Mouse (Mus musculus) adrenal gland, adult 8-10 months (tissue): ENCODE results near the gene Tmem156. TPM values are rescaled to one million over a fixed set of nuclear protein-coding genes. Genes with fewer than 3 reads are reported as not detected.
A peak's percentile ranks its signal among the peaks of the same experiment; 100 is the strongest.
"Not testable (repeated sequence)": the region's sequence is repeated elsewhere in the genome, so short reads cannot be mapped to it uniquely, and the experiment has no call there.

Experiments used
- DNase-seq: peaks from one replicate; pipeline ENCODE4 v3.0.0; 2022
- total RNA-seq, 4 experiments: library from RNA; stranded (reverse); gene quantifications; 2 replicates each; pipeline ENCODE4 v1.2.4; 2022

The Tmem156 gene
- total RNA-seq, result under 1 TPM; 0.42 to 0.89 (median 0.73) TPM

DNA sequence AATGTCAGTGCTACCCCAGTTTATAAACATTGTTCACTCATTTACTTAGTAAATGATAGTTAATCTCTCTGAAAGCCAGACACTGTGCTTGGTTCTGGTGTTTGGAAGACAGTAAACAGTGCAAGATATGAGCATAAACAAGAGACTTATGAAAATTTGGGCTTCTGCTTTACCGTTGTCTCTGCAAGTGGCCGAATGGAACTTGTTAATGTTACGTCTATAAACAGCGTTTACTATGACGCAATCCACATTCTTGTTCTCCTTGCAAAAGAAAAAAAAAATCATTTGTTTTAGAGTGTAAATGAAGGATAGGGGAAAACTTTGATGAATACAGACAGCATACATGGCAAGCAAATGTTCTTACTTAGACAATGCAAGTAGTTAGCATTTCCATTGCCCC lies at the start of gene Tmem156:
TSS of gene Tmem156 (minus strand) at position 212 of the 400 bp plus-strand sequence.
- DNase-seq, result no peak

DNA sequence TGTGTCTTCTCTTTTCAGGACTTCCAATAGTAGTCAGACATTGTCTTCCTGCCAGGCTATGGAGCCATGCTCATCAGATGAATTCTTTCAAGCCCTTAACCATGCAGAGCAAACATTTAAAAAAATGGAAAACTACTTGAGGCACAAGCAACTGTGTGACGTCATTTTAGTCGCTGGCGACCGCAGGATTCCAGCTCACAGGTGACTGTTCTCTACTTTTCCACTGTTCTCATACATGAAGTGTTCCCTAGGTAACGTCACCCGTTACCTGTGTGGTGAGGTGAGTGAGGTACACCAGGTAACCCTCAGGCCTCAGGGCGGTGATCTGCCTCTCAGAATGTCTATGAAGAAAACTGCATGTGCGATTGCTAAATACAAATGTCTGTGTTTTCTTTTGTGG lies 49.3 kb upstream of the Tmem156 start:
- DNase-seq, result no peak

GRCm38 (mm10) chr5:65137073-65137472 lies 45.1 kb upstream of the Tmem156 start:
- DNase-seq, result no peak

GRCm38 (mm10) chr5:65136159-65136558 lies 44.2 kb upstream of the Tmem156 start:
- no peak for DNase-seq

DNA sequence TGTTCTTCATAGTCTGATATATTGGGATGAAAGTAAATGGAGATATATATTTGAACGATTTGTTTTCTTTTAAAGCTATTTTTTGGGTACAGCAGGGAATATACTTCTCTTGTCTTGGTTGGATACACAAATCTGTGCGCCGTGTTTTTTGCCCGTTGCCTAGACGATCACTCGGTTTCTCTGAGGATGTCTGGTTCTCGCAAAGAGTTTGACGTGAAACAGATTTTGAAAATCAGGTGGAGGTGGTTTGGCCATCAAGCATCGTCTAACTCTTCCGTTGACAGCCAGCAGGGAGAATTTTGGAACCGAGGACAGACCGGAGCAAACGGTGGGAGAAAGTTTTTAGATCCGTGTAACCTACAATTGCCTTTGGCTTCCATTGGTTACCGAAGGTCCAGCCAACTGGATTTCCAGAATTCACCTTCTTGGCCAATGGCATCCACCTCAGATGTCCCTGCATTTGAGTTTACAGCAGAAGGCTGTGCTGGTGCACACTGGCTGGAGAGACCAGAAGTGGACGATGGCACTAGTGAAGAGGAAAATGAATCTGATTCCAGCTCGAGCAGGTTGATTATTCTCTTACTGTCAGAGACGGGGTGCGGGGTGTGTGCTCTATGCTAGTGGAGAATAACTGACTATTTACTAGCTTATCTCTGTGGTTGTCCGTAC lies 39.4 kb upstream of the Tmem156 start:
- no peak for DNase-seq

- DNase-seq, result no peak
Measured at GRCm38 (mm10) chr5:65130528-65131210, 38.7 kb upstream of the Tmem156 start.

DNA sequence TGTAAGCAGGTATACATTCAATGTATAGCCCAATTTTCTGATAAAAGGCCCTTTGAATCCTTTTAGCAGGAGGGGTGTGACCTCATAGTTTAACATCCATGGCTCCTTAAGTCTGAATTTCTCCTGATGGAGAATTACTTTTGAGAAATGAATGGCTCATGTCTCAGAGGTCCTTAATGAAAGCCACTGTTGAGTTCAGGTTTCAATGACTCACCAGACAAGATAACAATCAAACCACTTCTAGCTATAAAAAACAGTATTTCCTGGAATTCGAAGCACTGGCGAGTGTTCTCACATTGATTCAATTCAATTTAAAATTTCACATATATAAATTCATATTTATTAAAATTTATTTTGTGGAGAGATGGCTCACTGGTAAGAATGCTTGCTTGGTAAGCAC lies 36.5 kb upstream of the Tmem156 start:
- no peak for DNase-seq

DNA sequence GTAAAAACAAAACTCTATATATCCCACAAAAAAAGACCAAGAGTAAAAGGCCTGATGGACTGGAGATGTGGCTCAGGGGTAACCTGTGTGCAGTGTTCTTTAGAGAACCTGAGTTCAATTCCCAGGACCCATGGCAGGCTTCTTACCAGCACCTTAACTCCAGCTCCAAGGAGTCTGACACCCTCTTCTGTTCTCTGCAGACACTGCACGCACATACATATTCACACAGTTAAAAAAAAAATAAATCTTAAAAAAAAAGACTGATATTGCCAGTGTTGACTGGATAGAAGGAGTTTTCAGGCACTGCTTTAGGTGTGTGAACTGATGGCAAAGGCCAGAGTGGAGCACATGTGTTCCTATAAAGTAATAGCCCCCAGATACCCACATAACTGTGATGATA lies 34.2 kb upstream of the Tmem156 start:
- DNase-seq, result no peak

DNA sequence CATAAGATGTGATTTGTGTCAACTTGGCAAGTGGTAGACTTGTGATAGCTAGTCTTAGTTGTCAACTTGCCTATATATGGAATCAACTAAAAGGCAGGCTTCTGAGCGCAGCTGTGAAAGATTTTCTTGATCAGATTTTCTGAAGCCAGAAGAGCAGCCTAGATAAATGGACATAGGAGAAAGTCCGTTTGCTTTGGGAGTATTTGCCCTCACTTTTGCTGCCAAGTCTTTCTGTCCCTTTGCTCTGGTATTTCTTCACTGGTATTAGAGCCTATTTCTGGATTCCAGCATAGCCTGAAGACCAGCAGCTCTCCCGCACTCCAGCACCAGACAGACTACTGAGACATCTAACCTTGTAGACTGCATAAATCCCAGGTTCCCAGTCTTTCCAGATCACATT lies 30.7 kb upstream of the Tmem156 start:
- no peak for DNase-seq

GRCm38 (mm10) chr5:65119918-65120317 lies 28.0 kb upstream of the Tmem156 start:
- DNase-seq, result no peak

DNA sequence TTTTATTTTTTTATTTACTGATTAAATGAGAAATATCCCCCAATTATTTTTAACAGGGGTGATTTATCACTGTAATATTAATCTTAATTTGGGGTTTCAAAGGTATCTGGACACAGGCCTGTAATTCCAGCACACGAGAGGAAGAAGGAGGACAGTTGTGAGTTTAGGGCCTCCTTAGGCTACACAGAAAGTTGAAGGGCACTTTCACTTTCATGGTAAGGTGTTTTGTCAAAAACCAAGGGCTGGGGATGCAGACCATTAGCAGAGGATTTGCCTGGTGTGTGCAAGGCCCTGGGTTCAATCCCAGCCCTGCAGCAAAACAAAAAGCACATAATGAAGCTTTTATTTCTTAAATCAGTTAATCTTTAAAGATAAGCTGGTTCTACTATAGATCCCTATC lies 27.6 kb upstream of the Tmem156 start:
- DNase-seq, result no peak

DNA sequence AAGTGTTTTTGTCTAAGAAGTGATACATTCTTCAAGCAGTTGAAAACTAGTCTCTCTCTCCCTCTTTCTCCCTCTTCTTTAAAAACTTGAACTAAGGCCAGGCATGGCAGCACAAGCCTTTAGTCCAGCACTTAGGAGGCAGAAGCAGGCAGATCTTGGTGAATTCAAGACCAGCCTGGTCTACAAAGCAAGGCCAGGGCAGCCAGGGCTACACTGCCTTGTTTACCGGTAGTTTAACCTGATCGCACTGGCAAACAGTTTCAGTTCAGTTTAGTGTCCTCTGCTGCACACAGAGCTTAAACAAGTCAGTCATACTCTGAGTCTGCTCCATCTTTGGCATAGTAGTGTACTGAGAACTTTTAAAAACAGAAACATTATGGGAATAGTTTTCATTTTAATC lies 24.9 kb upstream of the Tmem156 start:
- no peak for DNase-seq

DNA sequence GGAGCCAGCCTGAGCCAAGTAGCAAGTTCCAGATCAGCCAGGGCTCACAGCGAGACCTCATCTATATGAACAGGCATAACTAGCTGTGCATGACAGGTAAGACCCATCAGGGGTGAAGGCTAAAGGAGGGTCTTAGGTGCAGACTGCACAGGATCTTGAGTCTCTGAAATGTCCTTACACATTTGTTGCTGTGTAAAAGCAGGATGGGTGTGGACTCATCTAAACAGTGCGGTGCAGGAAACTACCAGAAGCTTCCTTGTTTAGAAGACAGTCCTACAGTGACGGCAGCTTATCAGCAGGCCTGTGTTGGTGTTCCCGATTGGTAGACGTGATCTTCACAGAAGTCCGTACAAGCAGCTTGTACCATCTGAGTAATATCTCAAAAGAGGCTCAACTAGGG lies 21.4 kb upstream of the Tmem156 start:
- DNase-seq, result no peak

DNA sequence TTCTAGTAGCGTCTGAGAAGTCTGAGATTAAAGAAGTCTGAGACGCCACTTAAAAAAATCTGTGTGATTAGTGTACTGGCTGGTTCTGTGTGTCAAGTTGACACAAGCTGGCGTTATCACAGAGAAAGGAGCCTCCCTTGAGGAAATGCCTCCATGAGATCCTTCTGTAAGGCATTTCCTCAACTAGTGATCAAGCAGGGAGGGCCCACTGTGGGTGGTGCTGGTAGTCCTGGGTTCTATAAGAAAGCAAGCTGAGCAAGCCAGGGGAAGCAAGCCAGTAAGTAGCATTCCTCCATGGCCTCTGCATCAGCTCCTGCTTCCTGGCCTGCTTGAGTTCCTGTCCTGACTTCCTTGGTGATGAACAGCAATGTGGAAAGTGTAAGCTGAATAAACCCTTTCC lies 20.3 kb upstream of the Tmem156 start:
- DNase-seq, result not testable (repeated sequence)

DNA sequence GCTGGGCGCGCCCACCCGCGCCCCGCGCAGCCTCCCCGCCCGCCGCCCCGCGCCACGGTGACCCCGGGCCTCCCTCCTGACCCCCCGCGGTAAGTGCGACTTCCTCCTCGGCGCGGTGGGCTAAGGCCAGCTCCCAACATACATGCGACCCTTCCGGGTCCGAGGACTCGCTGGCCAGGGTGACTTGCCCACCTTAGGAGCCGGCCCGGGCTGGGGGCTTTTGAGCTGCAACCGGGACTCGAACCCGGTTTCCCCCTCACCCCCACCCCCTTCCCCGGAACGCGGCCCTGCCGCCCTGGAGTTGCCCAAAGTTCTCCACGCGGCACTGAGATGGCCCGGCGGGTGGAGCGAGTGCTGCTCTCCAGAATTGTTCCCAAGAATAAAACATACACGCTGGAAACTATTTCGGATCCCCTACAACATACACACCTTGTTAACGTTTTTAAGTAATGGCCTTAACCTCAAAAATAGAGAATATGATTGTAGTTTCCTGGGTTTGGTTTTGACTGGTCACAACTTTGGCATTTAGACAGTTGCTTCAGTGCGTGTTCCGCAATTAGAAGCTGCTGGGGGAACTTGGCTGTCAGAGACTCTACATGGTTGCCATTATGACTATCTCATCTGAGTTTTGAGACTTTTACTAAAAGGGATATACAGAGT lies 16.0 kb upstream of the Tmem156 start:
- DNase-seq, result peak; percentile 21

GRCm38 (mm10) chr5:65106876-65107772 lies 15.2 kb upstream of the Tmem156 start, which contains the start of gene Klhl5:
Klhl5 (plus strand) TSS chr5:65107539.
- DNase-seq, result peak; percentile 86

DNA sequence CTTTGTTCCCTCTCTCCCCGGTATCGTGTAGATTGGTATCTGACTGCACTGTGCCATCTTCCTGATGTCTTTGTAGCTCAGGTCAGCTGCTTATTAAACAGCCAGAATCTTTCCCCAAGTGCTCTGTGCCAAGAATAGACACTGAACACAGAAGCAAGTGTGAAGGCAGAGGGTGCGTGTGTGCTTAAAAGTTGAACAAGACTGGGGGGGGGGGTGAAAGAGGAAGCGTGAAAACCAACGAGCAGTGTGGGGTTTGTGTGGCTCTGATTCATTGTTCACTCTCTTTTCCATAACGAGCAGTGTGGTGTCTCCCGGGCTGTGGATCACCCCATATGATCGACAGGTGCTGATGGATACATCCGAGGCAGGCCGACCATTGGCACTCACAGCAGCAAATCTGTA lies 10.7 kb upstream of the Tmem156 start:
- DNase-seq, result no peak

DNA sequence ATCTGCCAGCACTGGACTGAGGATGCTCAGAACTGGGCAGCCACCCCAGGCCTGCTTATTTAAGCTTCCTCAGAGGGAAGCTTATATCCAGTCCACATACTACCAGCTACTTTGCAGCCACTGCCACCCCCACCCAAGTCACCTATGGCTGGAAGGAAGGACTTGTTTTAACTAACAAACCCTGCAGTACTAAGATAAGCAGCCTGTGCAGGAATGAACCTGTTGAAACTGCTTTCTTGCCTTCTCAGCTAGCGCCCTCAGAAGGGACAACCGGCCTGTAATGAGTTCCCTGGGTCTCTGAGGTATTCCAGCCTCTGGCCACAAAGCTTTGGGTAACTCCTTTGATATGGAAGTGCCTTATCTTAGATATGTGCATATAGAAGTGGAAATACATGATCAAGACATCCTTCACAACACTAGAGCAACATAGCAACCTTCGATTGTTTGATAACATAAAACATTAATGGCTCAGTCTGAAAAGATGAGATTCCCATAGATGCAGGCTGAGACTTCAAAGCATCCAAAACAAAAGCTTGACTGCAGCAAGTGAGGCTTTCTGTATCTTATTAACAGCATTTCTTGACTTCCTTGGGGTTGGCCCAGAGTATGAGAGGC lies 10.2 kb upstream of the Tmem156 start:
- DNase-seq, result no peak

DNA sequence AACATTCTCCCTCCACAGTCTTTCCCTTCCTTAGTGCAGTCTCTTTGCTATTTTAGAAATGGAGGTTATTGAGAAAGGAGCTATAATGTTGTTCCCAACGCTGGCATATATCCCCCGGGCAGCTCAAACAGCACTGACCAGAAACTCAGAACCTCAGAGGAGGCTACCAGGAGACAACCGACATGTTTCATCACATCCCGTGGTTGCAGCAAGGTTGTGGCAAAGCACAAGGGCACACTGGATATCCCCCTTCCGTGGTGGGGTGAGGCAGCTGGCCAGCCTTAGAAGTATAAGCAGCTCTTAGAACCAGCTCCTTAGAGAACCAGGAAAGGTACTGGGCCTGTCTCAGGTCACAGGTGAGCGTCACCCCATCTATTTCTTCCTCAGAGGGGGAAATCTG lies 9.7 kb upstream of the Tmem156 start:
- no peak for DNase-seq

GRCm38 (mm10) chr5:65101209-65101608 lies 9.3 kb upstream of the Tmem156 start:
- DNase-seq, result no peak

GRCm38 (mm10) chr5:65100002-65100401 lies 8.1 kb upstream of the Tmem156 start:
- no peak for DNase-seq

DNA sequence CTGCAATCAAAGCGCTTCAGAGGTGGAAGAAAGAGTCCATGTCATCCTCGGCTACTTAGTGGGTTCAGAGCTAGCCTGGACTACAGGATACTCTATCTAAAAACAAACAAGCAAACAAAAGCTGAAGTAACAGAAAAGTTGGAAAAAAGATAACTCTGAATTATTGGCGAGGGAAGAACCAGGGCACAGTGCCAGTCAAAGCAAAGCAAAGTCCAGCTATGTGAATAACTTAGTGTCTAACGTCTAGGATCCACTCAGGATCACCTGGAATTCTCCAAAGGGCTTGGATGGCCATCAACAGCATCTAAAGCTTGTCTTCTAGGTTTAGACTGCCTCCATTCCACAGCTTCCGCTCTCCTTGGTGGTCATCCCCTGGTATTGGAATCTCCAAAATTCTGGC lies 5.5 kb upstream of the Tmem156 start:
- DNase-seq, result no peak
